Mouse (Mus musculus): ENCODE data around the gene Map2.

- no peak for TF ChIP-seq CHD2 (IDR thresholded peaks at IDR 0.05; ENCODE audit: low read depth, low read length)
- TF ChIP-seq MAFK (IDR thresholded peaks at IDR 0.05; ENCODE audit: insufficient read depth, low read depth, low read length), result no peak
- TF ChIP-seq ZC3H11A (IDR thresholded peaks at IDR 0.05; ENCODE audit: borderline replicate concordance, low read depth, low read length), result no peak
- no peak for TF ChIP-seq HCFC1 (IDR thresholded peaks at IDR 0.05; ENCODE audit: borderline replicate concordance, insufficient read depth, low read length)
These were observed 51.6 kb downstream of the Map2 start for GRCm38 (mm10) chr1:66226372-66227368.

All from ES-E14 (cell line).